8 mouse cellular contexts compared by ENCODE assay signal in genomic region chr3:65527691-65528601, GRCm38 (mm10). TPM values are rescaled to one million over a fixed set of nuclear protein-coding genes. Genes with fewer than 3 reads are reported as not detected.
A peak's percentile ranks its signal among the peaks of the same experiment; 100 is the strongest.
DNase-seq lines count a peak whose midpoint lies in the region; ATAC-seq and TF ChIP-seq lines count a peak whose summit lies in the region.

Gene Tiparp (plus strand): TSS chr3:65528410.

- H3K36me3 ChIP-seq in E14TG2a.4 (ENCODE audit: insufficient read depth, low read length), result peaks cover 21% of the 10 kb centered on the region
- H3K36me3 ChIP-seq in forebrain, embryonic 12.5 days (replicated peaks), result peaks cover 8% of the 10 kb centered on the region; the same call in 1 of the 2 replicates
- H3K36me3 ChIP-seq in heart, postnatal 0 days (replicated peaks; ENCODE audit: control insufficient read depth, insufficient read depth, low read length), result peaks cover 14% of the 10 kb centered on the region
- H3K36me3 ChIP-seq in liver, embryonic 16.5 days (ENCODE audit: control insufficient read depth, insufficient read depth), result no peaks in the 10 kb centered on the region
- peaks cover 10% of the 10 kb centered on the region; the same call in 1 of the 2 replicates for H3K36me3 ChIP-seq in neural tube, embryonic 13.5 days
- H3K36me3 ChIP-seq in testis, adult 2 months (ENCODE audit: control insufficient read depth, insufficient read depth, low read length), result no peaks in the 10 kb centered on the region

- H3K4me3 ChIP-seq in E14TG2a.4 (replicated peaks; ENCODE audit: low read length), result peak within 1 kb of the TSS; percentile 100
- H3K4me3 ChIP-seq in forebrain, embryonic 12.5 days (replicated peaks), result peak within 1 kb of the TSS; percentile 87
- peak within 1 kb of the TSS; percentile 92 for H3K4me3 ChIP-seq in heart, postnatal 0 days (ENCODE audit: low read depth, low read length)
- peak within 1 kb of the TSS; percentile 73 for H3K4me3 ChIP-seq in liver, embryonic 16.5 days (ENCODE audit: low read depth, low read length)
- H3K4me3 ChIP-seq in neural tube, embryonic 13.5 days, result peak within 1 kb of the TSS; percentile 96
- H3K4me3 ChIP-seq in testis, adult 2 months (ENCODE audit: control insufficient read depth, low read depth, low read length), result peak within 1 kb of the TSS; percentile 94

- H3K9me3 ChIP-seq in E14TG2a.4 (ENCODE audit: low read length), result no peaks in the 10 kb centered on the region
- H3K9me3 ChIP-seq in forebrain, embryonic 12.5 days, result no peaks in the 10 kb centered on the region
- no peaks in the 10 kb centered on the region for H3K9me3 ChIP-seq in heart, postnatal 0 days (replicated peaks; ENCODE audit: control insufficient read depth, low read length)
- H3K9me3 ChIP-seq in liver, embryonic 16.5 days (replicated peaks; ENCODE audit: control insufficient read depth, low read length), result no peaks in the 10 kb centered on the region
- H3K9me3 ChIP-seq in neural tube, embryonic 13.5 days, result no peaks in the 10 kb centered on the region

- peak within 1 kb of the TSS; percentile 98 for H3K27ac ChIP-seq in forebrain, embryonic 12.5 days
- peak within 1 kb of the TSS; percentile 97 for H3K27ac ChIP-seq in heart, postnatal 0 days (ENCODE audit: low read depth)
- H3K27ac ChIP-seq in liver, embryonic 16.5 days (ENCODE audit: low read length), result peak within 1 kb of the TSS; percentile 84
- peak within 1 kb of the TSS; percentile 100 for H3K27ac ChIP-seq in neural tube, embryonic 13.5 days (replicated peaks)
- H3K27ac ChIP-seq in testis, adult 2 months (ENCODE audit: control insufficient read depth, insufficient read depth, low read depth, low read length), result peak within 1 kb of the TSS; percentile 95

- peaks cover 37% of the 10 kb centered on the region for H3K4me1 ChIP-seq in E14TG2a.4 (replicated peaks; ENCODE audit: low read depth, low read length)
- peaks cover 8% of the 10 kb centered on the region for H3K4me1 ChIP-seq in forebrain, embryonic 12.5 days
- H3K4me1 ChIP-seq in heart, postnatal 0 days (ENCODE audit: control insufficient read depth, insufficient read depth), result no peaks in the 10 kb centered on the region
- no peaks in the 10 kb centered on the region for H3K4me1 ChIP-seq in liver, embryonic 16.5 days (ENCODE audit: control insufficient read depth, low read depth, low read length)
- H3K4me1 ChIP-seq in neural tube, embryonic 13.5 days (replicated peaks), result peaks cover 19% of the 10 kb centered on the region
- H3K4me1 ChIP-seq in testis, adult 2 months (ENCODE audit: control insufficient read depth, insufficient read depth, low read length), result peaks cover 7% of the 10 kb centered on the region

- TF ChIP-seq CTCF in E14TG2a.4 (conservative IDR thresholded peaks at IDR 0.05; ENCODE audit: low read length), result no peak
- peak; percentile 45 for TF ChIP-seq CTCF in heart, postnatal 0 days (IDR thresholded peaks at IDR 0.05; ENCODE audit: low read depth)
- no peak; the same call in 1 of the 2 replicates for TF ChIP-seq CTCF in testis, adult 2 months (IDR thresholded peaks at IDR 0.05; ENCODE audit: control insufficient read depth, insufficient read depth, insufficient replicate concordance, low read depth, low read length)

- DNase-seq in c-Kit-positive CD71-positive TER-119-positive erythroid progenitor cells, embryonic 14.5 days (ENCODE audit: low spot score), result peak; percentile 82
- peak; percentile 96 for DNase-seq in heart, postnatal 0 days (ENCODE audit: low spot score)
- DNase-seq in kidney, postnatal 4 days, result peak; percentile 93 to 96

- peak within 1 kb of the TSS; percentile 88 for H3K9ac ChIP-seq in forebrain, embryonic 12.5 days
- peak within 1 kb of the TSS; percentile 84 for H3K9ac ChIP-seq in heart, postnatal 0 days (replicated peaks; ENCODE audit: low read depth, low read length)
- H3K9ac ChIP-seq in liver, embryonic 16.5 days (ENCODE audit: low read depth, low read length), result peak within 1 kb of the TSS; percentile 77
- H3K9ac ChIP-seq in neural tube, embryonic 13.5 days, result peak within 1 kb of the TSS; percentile 92

- ATAC-seq in forebrain, embryonic 12.5 days (ENCODE audit: low FRiP score), result peak; percentile 94
- peak; percentile 95 for ATAC-seq in heart, postnatal 0 days (ENCODE audit: insufficient read depth, low read depth)
- peak; percentile 92 for ATAC-seq in liver, embryonic 16.5 days (ENCODE audit: low read depth)
- peak; percentile 95 for ATAC-seq in neural tube, embryonic 13.5 days (ENCODE audit: low read depth)

- TF ChIP-seq EP300 in heart, postnatal 0 days (IDR thresholded peaks at IDR 0.05; ENCODE audit: low read depth), result peak; percentile 37; the same call in 1 of the 2 replicates

- peaks cover 5% of the 10 kb centered on the region; the same call in 1 of the 2 replicates for H3K27me3 ChIP-seq in E14TG2a.4 (ENCODE audit: insufficient read depth, low read length)
- H3K27me3 ChIP-seq in forebrain, embryonic 12.5 days, result no peaks in the 10 kb centered on the region; the same call in 1 of the 2 replicates
- no peaks in the 10 kb centered on the region for H3K27me3 ChIP-seq in heart, postnatal 0 days (ENCODE audit: control insufficient read depth, insufficient read depth, low read length)
- no peaks in the 10 kb centered on the region for H3K27me3 ChIP-seq in liver, embryonic 16.5 days (ENCODE audit: control insufficient read depth, insufficient read depth, low read depth, low read length)
- no peaks in the 10 kb centered on the region for H3K27me3 ChIP-seq in neural tube, embryonic 13.5 days
- H3K27me3 ChIP-seq in testis, adult 2 months (ENCODE audit: control insufficient read depth, insufficient read depth, low read length), result no peaks in the 10 kb centered on the region

- peak; percentile 89 for TF ChIP-seq POLR2A in testis, adult 2 months (IDR thresholded peaks at IDR 0.05; ENCODE audit: control insufficient read depth, low read depth, low read length)

- WGBS in forebrain, embryonic 12.5 days, result under 1% methylated on average over 87 of the region's 109 CpGs
- WGBS in heart, postnatal 0 days, result under 1% methylated on average over 80 of the region's 109 CpGs
- WGBS in liver, embryonic 16.5 days (ENCODE audit: insufficient replicate concordance), result under 1% methylated on average over 76 of the region's 109 CpGs
- under 1% methylated on average over 107 of the region's 109 CpGs for WGBS in neural tube, embryonic 13.5 days

- H3K4me2 ChIP-seq in forebrain, embryonic 12.5 days, result peak within 1 kb of the TSS; percentile 79
- H3K4me2 ChIP-seq in heart, postnatal 0 days (ENCODE audit: low read depth, low read length), result peak within 1 kb of the TSS; percentile 91
- peak within 1 kb of the TSS; percentile 92 for H3K4me2 ChIP-seq in liver, embryonic 16.5 days (ENCODE audit: low read depth, low read length)
- peak within 1 kb of the TSS; percentile 79 for H3K4me2 ChIP-seq in neural tube, embryonic 13.5 days

RNA-seq across cellular contexts. Expression of gene Tiparp, which starts in this region (rescaled TPM):
- polyA plus RNA-seq in forebrain, embryonic 12.5 days (2016; fragmentation: Nextera tagmentation; extraction: Ambion mirVana), result 29.4 and 30.6 TPM in 2 replicates
- 12.8 and 21.8 TPM in 2 replicates for total RNA-seq in heart, postnatal 0 days (2014; rRNA removed; ENCODE audit: low replicate concordance)
- polyA plus RNA-seq in heart, postnatal 0 days (2015; fragmentation: Nextera tagmentation; extraction: Ambion mirVana), result 14.2 and 15.2 TPM in 2 replicates
- polyA plus RNA-seq in liver, embryonic 16.5 days (2015; fragmentation: Nextera tagmentation; extraction: Ambion mirVana), result 6.5 TPM in 2 replicates
- 34.1 and 36.8 TPM in 2 replicates for polyA plus RNA-seq in neural tube, embryonic 13.5 days (2015; fragmentation: Nextera tagmentation; extraction: Ambion mirVana)
- 3.1 and 3.7 TPM in 2 replicates for polyA plus RNA-seq in testis, adult 2 months (2012; rRNA removed)

Comparison
In these comparisons a context has a peak if more than half of its experiments do, and no peak if none do; other contexts are left out.
1. Peak in every context shown above with its lines: DNase-seq, ATAC-seq, H3K4me3 ChIP-seq and H3K27ac ChIP-seq.